Mouse (Mus musculus): ENCODE results near the gene Mtor. TPM values are rescaled to one million over a fixed set of nuclear protein-coding genes. Genes with fewer than 3 reads are reported as not detected.

The Mtor gene
- polyA plus RNA-seq, 1 experiment from 2014 or later: 11.5 TPM

DNA sequence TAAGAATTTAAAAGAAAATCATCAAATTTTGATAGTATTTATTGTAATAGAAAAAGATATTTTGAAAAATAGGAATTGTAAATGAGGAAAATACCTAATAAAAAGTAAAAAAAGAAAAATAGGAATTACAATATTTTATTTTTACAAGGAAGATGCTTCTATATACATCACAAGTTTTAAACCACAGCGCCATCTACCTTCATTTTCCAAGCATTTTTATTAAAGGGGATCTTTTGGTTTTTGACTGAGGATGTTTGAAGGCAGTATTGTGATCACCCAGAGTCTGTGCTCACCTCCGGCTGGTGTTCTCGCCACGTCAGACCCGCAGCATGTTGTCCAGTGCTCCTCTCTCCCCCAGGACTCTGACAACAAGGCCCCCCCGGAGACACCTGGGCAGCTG is 46.7 kb downstream of the Mtor start:
- Histone ChIP-seq H3K4me2 (ENCODE audit: low read depth, low read length) (no peak overlapping the region), H3K4me3 (ENCODE audit: low read length) (no peak overlapping the region)
- no peak for ATAC-seq (replicated peaks; ENCODE audit: extremely low read depth, insufficient read depth, low FRiP score)

DNA sequence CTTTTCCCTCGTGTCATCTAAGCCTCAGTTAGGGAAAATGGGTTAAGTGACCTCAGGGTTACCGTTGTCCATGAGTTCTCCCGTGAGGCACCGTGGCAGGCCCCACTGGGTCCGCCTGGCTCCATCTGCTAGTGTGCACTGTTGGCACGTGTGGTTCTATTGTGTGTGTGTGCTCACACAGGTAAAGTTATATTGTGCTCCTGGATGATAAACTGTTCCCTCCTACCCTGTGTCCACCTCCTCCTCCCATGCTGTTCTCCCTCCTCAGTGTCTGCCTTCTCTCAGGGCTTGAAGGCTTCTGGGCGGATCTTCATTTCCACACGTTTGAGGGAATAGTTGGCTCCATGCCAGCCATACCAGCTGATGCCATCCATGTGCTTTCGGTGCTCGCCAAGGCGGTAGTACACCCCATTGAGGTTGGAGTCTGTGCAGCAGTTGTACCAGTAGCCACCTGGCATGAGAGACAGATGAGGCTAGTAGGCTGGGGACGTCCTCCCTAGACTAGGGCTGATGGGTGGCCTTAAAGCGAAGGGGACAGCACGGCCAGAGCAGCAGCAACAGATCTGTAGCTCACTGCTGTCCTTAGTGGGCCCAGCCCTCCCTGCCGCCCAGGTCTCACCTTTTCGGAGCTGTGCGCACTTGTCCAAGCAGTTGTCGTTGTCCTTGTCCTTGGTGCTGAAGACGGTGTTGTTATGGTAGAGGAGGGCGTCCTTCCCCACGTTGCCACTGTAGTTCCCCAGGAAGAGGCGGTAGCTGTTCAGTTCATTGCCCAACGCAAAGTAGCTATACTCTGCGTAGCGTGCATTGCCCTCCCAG is 47.7 kb downstream of the Mtor start:
- H3K27ac ChIP-seq (ENCODE audit: low read length): no peak overlapping the region
- H3K27me3 ChIP-seq (ENCODE audit: control insufficient read depth, insufficient read depth, low read length): no peaks in the 10 kb centered on the region
- no peak overlapping the region for H3K4me3 ChIP-seq (ENCODE audit: low read length)
- ATAC-seq (replicated peaks; ENCODE audit: extremely low read depth, insufficient read depth, low FRiP score): no peak
- peaks cover 23% of the 10 kb centered on the region for H3K36me3 ChIP-seq (ENCODE audit: control insufficient read depth, insufficient read depth)
- H3K9me3 ChIP-seq (replicated peaks; ENCODE audit: control insufficient read depth, low read length): no peaks in the 10 kb centered on the region
- no peak overlapping the region for H3K9ac ChIP-seq (ENCODE audit: low read length)
- H3K4me2 ChIP-seq (ENCODE audit: low read depth, low read length): no peak overlapping the region
- 84% methylated on average over 25 of the region's 25 CpGs for WGBS
- H3K4me1 ChIP-seq (ENCODE audit: control insufficient read depth, insufficient read depth, low read length): peaks cover 7% of the 10 kb centered on the region; the same call in 1 of the 2 replicates

More for the DNA sequence above, 46.7 kb downstream of the Mtor start:
- Histone ChIP-seq H3K9ac (ENCODE audit: low read length) (no peak overlapping the region), H3K4me1 (ENCODE audit: control insufficient read depth, insufficient read depth, low read length) (peaks cover 7% of the 10 kb centered on the region; the same call in 1 of the 2 replicates), H3K27me3 (ENCODE audit: control insufficient read depth, insufficient read depth, low read length) (no peaks in the 10 kb centered on the region), H3K36me3 (ENCODE audit: control insufficient read depth, insufficient read depth) (peaks cover 24% of the 10 kb centered on the region), H3K9me3 (replicated peaks; ENCODE audit: control insufficient read depth, low read length) (no peaks in the 10 kb centered on the region), H3K27ac (ENCODE audit: low read length) (no peak overlapping the region)
- 94% methylated on average over 6 of the region's 6 CpGs for WGBS

- Histone ChIP-seq H3K9ac (ENCODE audit: low read length) (no peak within 1 kb of the TSS), H3K9me3 (replicated peaks; ENCODE audit: control insufficient read depth, low read length) (no peaks in the 10 kb centered on the region), H3K4me2 (ENCODE audit: low read depth, low read length) (no peak within 1 kb of the TSS), H3K36me3 (ENCODE audit: control insufficient read depth, insufficient read depth) (peaks cover 14% of the 10 kb centered on the region), H3K4me3 (ENCODE audit: low read length) (no peak within 1 kb of the TSS), H3K4me1 (ENCODE audit: control insufficient read depth, insufficient read depth, low read length) (peaks cover 7% of the 10 kb centered on the region; the same call in 1 of the 2 replicates), H3K27ac (ENCODE audit: low read length) (no peak within 1 kb of the TSS), H3K27me3 (ENCODE audit: control insufficient read depth, insufficient read depth, low read length) (no peaks in the 10 kb centered on the region)
- ATAC-seq (replicated peaks; ENCODE audit: extremely low read depth, insufficient read depth, low FRiP score): peak; percentile 39; the same call in 1 of the 2 replicates
- 26% methylated on average over 4 of the region's 4 CpGs for WGBS
Measured at GRCm38 (mm10) chr4:148500410-148500867, 52.0 kb downstream of the Mtor start, which contains the start of gene Angptl7. Gene Angptl7, minus strand, starts transcription at chr4:148500460.

- Histone ChIP-seq H3K27me3 (ENCODE audit: control insufficient read depth, insufficient read depth, low read length) (no peaks in the 10 kb centered on the region), H3K4me2 (ENCODE audit: low read depth, low read length) (no peak overlapping the region), H3K9ac (ENCODE audit: low read length) (no peak overlapping the region), H3K27ac (ENCODE audit: low read length) (no peak overlapping the region), H3K4me1 (ENCODE audit: control insufficient read depth, insufficient read depth, low read length) (peaks cover 7% of the 10 kb centered on the region; the same call in 1 of the 2 replicates), H3K9me3 (replicated peaks; ENCODE audit: control insufficient read depth, low read length) (peaks cover 5% of the 10 kb centered on the region; the same call in 1 of the 2 replicates), H3K4me3 (ENCODE audit: low read length) (no peak overlapping the region), H3K36me3 (ENCODE audit: control insufficient read depth, insufficient read depth) (peaks cover 18% of the 10 kb centered on the region)
- 45% methylated on average over 8 of the region's 8 CpGs for whole genome bisulfite sequencing
- peak; percentile 54 for ATAC-seq (replicated peaks; ENCODE audit: extremely low read depth, insufficient read depth, low FRiP score)
Measured at GRCm38 (mm10) chr4:148504497-148504959, 56.1 kb downstream of the Mtor start.

DNA sequence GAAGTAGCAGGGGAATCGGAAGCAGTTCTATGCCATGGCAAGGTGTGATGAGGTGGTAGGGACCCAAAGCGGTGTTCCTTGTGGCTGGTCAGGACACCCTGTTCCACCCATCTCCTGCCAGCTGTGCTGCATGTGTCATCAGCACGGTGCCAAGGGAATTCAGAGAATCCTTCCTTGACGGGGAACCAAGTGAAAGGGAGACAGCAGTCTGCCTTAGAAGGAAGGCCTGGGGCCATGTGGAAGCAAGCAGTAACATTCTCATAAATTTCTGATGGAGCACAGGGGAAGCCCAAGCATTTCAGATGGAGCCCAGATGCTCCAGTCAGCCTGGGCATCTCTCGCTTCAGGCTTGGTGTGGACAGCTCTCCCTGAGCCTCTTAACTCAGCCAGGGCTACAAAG is 59.2 kb downstream of the Mtor start:
- H3K9me3 ChIP-seq (replicated peaks; ENCODE audit: control insufficient read depth, low read length): peaks cover 5% of the 10 kb centered on the region; the same call in 1 of the 2 replicates
- no peak overlapping the region for H3K27ac ChIP-seq (ENCODE audit: low read length)
- H3K36me3 ChIP-seq (ENCODE audit: control insufficient read depth, insufficient read depth): peaks cover 21% of the 10 kb centered on the region
- H3K4me2 ChIP-seq (ENCODE audit: low read depth, low read length): no peak overlapping the region
- 80% methylated on average over 5 of the region's 5 CpGs for WGBS
- H3K9ac ChIP-seq (ENCODE audit: low read length): no peak overlapping the region
- peaks cover 7% of the 10 kb centered on the region; the same call in 1 of the 2 replicates for H3K4me1 ChIP-seq (ENCODE audit: control insufficient read depth, insufficient read depth, low read length)
- ATAC-seq (replicated peaks; ENCODE audit: extremely low read depth, insufficient read depth, low FRiP score): no peak
- no peaks in the 10 kb centered on the region for H3K27me3 ChIP-seq (ENCODE audit: control insufficient read depth, insufficient read depth, low read length)
- no peak overlapping the region for H3K4me3 ChIP-seq (ENCODE audit: low read length)

GRCm38 (mm10) chr4:148508084-148508849 is 59.9 kb downstream of the Mtor start:
- WGBS: 94% methylated on average over 14 of the region's 14 CpGs
- Histone ChIP-seq H3K4me1 (ENCODE audit: control insufficient read depth, insufficient read depth, low read length) (peaks cover 7% of the 10 kb centered on the region; the same call in 1 of the 2 replicates), H3K27ac (ENCODE audit: low read length) (no peak overlapping the region), H3K9me3 (replicated peaks; ENCODE audit: control insufficient read depth, low read length) (peaks cover 5% of the 10 kb centered on the region; the same call in 1 of the 2 replicates), H3K36me3 (ENCODE audit: control insufficient read depth, insufficient read depth) (peaks cover 23% of the 10 kb centered on the region), H3K4me3 (ENCODE audit: low read length) (no peak overlapping the region), H3K4me2 (ENCODE audit: low read depth, low read length) (no peak overlapping the region), H3K9ac (ENCODE audit: low read length) (no peak overlapping the region), H3K27me3 (ENCODE audit: control insufficient read depth, insufficient read depth, low read length) (no peaks in the 10 kb centered on the region)
- ATAC-seq (replicated peaks; ENCODE audit: extremely low read depth, insufficient read depth, low FRiP score): no peak

DNA sequence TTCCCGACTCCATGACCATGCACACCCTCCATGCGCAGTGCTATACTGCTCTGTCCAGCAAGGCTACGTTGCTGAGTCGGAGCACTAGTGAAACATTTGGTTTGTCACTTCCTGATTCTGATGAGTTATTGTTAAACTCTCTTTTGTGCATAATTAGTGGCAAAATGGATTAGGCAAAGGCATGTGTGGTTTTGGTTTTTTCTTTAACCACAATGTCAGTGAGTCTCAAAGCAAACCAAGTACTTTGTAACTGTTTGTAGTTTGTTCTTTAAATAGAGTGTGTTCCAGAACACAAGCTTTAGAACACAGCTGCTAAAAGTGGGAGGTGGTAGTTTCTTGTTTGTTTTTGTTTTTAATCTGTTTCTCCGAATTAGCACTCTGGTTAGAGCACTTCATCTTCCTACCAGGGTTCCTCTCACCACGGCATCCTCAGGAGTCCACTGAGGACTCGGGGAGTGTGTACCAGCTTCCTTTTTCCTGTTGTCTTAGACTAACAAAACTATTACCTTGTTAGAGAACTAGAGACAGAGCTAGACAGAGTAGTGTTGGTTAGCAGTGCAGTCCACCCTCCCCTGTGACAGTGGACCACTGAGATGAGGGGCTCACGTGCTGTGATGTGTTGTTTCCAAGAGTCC is 61.2 kb downstream of the Mtor start:
- no peak overlapping the region for H3K4me3 ChIP-seq (ENCODE audit: low read length)
- no peak overlapping the region for H3K9ac ChIP-seq (ENCODE audit: low read length)
- peaks cover 5% of the 10 kb centered on the region; the same call in 1 of the 2 replicates for H3K9me3 ChIP-seq (replicated peaks; ENCODE audit: control insufficient read depth, low read length)
- no peaks in the 10 kb centered on the region for H3K27me3 ChIP-seq (ENCODE audit: control insufficient read depth, insufficient read depth, low read length)
- H3K36me3 ChIP-seq (ENCODE audit: control insufficient read depth, insufficient read depth): peaks cover 24% of the 10 kb centered on the region
- no peak for ATAC-seq (replicated peaks; ENCODE audit: extremely low read depth, insufficient read depth, low FRiP score)
- H3K4me2 ChIP-seq (ENCODE audit: low read depth, low read length): no peak overlapping the region
- H3K27ac ChIP-seq (ENCODE audit: low read length): no peak overlapping the region
- 77% methylated on average over 8 of the region's 8 CpGs for WGBS
- H3K4me1 ChIP-seq (ENCODE audit: control insufficient read depth, insufficient read depth, low read length): peaks cover 3% of the 10 kb centered on the region; the same call in 1 of the 2 replicates

DNA sequence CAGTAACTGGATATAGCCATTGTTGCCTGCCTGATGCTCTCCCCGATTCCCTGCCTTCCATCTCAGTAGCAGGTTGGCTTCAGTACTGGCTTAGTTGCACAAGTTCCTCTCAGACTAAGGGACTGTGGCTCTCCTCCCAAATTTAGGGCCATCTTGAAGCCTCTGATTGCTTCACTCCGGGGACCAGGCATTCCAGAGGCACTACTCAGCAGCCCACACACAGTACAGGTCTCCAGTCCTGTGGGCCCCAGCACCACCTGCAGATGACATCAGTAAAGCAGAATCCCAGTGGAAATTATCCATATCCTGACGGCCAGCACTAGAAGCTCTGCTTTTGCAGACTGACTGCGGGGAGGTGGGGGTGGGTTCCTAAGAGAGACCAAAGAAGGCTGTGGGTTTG is 62.3 kb downstream of the Mtor start:
- H3K27me3 ChIP-seq (ENCODE audit: control insufficient read depth, insufficient read depth, low read length): no peaks in the 10 kb centered on the region
- peaks cover 33% of the 10 kb centered on the region for H3K36me3 ChIP-seq (ENCODE audit: control insufficient read depth, insufficient read depth)
- peaks cover 5% of the 10 kb centered on the region; the same call in 1 of the 2 replicates for H3K9me3 ChIP-seq (replicated peaks; ENCODE audit: control insufficient read depth, low read length)
- ATAC-seq (replicated peaks; ENCODE audit: extremely low read depth, insufficient read depth, low FRiP score): no peak
- H3K4me1 ChIP-seq (ENCODE audit: control insufficient read depth, insufficient read depth, low read length): no peaks in the 10 kb centered on the region
- no peak overlapping the region for H3K4me2 ChIP-seq (ENCODE audit: low read depth, low read length)
- H3K9ac ChIP-seq (ENCODE audit: low read length): no peak overlapping the region
- H3K27ac ChIP-seq (ENCODE audit: low read length): no peak overlapping the region
- 74% methylated on average over 4 of the region's 4 CpGs for WGBS
- no peak overlapping the region for H3K4me3 ChIP-seq (ENCODE audit: low read length)
